Mouse (Mus musculus): ENCODE measurements around the gene Rassf5.

The Rassf5 gene

DNA sequence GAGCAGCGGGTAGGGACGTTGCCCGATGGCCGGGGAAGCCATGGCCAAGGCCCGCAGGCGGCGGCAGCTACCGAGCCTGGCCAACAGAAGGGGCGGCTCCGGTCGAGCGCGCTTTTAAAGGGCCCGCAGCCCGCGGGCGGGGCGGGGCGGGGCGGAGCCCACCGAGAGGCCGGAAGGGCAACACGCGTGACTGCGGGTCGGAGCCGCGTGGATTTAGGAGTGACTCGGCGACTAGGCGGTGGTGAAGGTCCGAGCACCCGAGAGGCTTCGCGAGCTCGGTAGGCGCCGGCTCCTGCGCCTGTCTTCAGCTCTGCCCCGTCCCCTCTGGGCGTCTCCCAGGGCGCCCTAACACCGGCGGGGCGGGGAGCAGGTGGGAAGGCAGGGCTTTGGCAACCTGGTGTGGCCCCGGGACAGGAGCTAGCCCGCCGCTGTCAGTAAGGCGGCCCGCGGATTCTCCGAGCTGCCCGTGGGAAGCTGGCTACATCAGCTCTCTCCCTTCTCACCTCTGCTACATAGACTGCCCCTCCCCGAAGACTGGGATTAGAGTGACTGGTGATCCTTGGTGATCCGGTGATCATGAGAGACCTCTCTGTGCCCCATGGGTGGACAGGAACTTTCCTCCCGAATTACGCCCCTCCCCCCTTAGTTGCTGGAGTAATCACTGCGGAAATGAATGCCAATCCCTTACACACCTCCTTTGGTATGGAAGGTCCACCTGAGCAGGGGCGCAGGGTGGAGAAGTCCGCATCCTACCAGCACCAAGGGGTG is at the start of gene Rassf5:
Rassf5 (minus strand) TSS at position 170 of the 768 bp plus-strand sequence.
- in situ Hi-C loops (cut with MboI, MseI): no loop called here

- in situ Hi-C loops (cut with MboI, MseI): loop anchor here (5.0 kb wide), 1 partner anchor 263 kb away; no protein-coding TSS in a partner anchor
Measured at GRCm38 (mm10) chr1:131293922-131294250, 48.8 kb upstream of the Rassf5 start.

GRCm38 (mm10) chr1:131293221-131293921 is 48.3 kb upstream of the Rassf5 start:
- in situ Hi-C loops (cut with MboI, MseI): loop anchor here (5.0 kb wide), 1 partner anchor 264 kb away; no protein-coding TSS in a partner anchor

GRCm38 (mm10) chr1:131290648-131291047 is 45.6 kb upstream of the Rassf5 start:
- in situ Hi-C loops (cut with MboI, MseI): loop anchor here (5.0 kb wide), 1 partner anchor 267 kb away; no protein-coding TSS in a partner anchor

DNA sequence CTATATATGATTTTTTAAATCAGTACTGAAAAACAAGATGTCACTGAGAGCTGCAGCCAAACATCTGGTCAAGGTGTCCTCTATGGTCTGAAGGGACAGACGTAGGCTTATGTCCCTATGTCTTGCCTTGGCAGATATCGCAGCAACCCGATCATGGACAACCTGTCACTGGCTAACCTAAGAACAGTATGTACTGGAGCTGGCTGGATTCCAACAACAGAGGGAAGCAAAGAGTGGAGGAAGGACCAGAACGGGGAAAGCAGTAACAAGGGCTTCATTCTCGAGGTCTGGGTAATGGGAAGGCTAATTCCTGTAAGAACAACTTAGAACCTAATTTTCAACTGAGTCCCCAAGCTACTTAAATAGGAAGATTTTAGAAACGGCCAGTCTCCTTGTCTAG is 43.9 kb upstream of the Rassf5 start:
- in situ Hi-C loops (cut with MboI, MseI): no loop called here

GRCm38 (mm10) chr1:131287267-131287666 is 42.2 kb upstream of the Rassf5 start:
- in situ Hi-C loops (cut with MboI, MseI): no loop called here

DNA sequence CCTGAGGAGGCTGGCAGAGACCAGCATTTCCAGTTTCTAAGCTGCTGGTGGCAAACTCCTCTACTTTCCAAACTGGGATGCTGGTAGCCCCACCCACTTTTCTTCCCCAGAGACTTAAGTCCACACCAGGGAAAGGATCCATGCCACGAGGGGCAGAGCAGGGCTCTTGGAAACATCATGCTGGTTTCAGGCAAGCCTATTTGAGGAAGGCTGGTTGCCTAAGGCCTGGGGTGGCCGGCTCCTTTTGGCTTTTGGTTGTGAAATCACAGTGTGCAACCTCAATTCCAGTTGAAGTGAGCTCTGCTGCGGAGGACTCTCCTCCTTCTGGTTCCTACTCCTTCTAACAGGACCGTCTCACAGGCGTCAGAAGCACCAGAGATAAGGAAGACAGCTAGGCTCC is 41.7 kb upstream of the Rassf5 start:
- in situ Hi-C loops (cut with MboI, MseI): no loop called here

GRCm38 (mm10) chr1:131284616-131285015 is 39.6 kb upstream of the Rassf5 start:
- in situ Hi-C loops (cut with MboI, MseI): no loop called here

- in situ Hi-C loops (cut with MboI, MseI): no loop called here
Measured at GRCm38 (mm10) chr1:131284167-131284566, 39.1 kb upstream of the Rassf5 start.

GRCm38 (mm10) chr1:131281731-131282130 is 36.7 kb upstream of the Rassf5 start:
- in situ Hi-C loops (cut with MboI, MseI): no loop called here

- in situ Hi-C loops (cut with MboI, MseI): no loop called here
Measured at GRCm38 (mm10) chr1:131280280-131280679, 35.2 kb upstream of the Rassf5 start.

DNA sequence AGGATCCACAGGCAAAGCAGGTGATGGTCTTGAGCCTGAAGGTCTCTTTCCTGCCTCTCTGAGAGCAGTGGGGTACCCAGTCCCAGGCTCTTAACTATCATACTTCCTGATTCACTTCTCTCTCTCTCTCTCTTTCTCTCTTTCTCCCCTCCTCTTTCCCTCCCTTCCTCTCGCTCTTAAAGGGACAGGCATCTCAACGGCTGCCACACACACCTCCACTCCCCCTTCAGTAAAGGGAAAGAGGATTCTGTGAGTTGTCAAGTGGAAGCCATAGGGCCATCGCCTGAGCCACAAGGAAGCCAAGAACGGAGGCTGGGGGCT is 34.4 kb upstream of the Rassf5 start, which contains the start of gene Ikbke:
Ikbke (minus strand) TSS at position 151 of the 321 bp plus-strand sequence.
- in situ Hi-C loops (cut with MboI, MseI): no loop called here

DNA sequence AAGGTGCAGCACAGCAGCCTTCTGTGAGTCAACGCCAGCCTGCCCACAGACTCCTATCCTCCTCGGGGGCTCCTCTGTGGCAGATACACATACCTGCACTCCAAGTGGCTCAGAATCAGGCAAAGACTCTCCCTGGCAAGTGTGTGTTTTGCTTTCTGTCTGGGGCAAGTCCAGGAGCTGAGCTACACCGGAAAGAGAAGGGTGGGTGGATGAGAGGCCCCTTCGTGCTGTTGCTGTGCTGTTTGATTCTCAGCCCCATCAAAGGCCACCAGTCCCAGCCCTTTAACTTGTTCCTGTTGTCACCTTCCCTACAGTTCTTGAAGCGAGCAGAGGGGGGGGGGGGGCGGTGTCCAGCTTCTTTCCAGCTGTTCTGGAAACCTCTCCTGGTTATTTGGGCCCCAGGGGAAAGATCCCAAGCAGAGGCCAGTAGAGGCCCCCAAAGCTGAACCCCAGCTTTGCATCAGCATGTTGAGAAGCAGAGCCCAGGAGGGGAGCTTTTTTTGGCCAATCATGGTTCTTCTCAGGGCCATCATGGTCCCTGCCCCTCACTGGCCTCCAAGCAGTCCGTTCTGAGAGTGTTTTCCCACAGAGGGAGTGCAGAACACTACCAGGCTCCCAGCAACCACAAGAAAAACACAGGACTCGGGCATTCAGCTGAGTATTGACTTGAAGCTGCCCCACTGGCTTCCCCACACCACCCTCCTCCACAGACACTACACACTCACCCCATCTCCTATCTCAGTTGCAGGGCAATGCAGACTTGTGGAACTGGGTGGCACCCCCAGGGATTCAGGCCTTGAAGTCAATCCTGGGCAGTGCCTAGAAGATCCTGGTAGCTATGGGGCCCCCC is 33.8 kb upstream of the Rassf5 start:
- in situ Hi-C loops (cut with MboI, MseI): no loop called here

DNA sequence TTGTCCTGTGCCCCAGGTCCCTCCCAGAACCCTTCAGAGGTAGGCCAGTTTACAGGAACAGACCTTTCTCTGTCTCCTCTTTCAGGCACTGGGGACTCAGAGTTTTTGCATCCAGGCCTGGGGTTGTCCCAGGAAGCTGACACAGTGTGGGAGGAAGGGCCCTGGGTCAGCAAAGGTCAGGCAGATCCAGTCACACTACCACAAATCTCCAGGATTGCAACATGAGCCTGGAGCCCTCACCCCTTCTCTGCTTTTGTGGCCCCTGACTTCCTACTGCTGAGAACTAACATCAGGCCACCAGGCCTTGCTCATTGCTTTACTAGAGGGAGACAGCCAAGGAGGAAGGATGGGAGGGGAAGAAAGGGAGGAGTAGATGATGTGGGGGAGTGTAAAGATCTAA is 31.8 kb upstream of the Rassf5 start:
- in situ Hi-C loops (cut with MboI, MseI): no loop called here

DNA sequence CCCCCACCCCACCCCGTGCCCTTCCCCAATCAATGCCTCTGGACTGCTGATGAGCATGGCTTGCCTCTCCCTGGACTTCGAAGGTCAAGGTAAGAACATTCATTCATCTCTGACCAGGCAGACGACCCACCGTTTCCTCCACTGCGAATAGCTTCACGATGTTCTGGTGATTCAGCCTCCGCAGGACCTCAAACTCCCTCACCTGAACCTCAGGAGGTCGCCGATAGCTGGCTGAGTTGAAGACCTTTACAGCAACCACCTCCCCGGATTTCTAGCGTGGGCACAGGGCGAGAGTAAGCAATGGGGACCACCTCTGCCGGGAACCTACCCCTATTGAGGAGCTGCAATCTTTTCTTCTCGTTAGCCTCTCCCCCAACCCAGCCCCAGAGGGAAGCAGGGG is 30.5 kb upstream of the Rassf5 start:
- in situ Hi-C loops (cut with MboI, MseI): no loop called here

DNA sequence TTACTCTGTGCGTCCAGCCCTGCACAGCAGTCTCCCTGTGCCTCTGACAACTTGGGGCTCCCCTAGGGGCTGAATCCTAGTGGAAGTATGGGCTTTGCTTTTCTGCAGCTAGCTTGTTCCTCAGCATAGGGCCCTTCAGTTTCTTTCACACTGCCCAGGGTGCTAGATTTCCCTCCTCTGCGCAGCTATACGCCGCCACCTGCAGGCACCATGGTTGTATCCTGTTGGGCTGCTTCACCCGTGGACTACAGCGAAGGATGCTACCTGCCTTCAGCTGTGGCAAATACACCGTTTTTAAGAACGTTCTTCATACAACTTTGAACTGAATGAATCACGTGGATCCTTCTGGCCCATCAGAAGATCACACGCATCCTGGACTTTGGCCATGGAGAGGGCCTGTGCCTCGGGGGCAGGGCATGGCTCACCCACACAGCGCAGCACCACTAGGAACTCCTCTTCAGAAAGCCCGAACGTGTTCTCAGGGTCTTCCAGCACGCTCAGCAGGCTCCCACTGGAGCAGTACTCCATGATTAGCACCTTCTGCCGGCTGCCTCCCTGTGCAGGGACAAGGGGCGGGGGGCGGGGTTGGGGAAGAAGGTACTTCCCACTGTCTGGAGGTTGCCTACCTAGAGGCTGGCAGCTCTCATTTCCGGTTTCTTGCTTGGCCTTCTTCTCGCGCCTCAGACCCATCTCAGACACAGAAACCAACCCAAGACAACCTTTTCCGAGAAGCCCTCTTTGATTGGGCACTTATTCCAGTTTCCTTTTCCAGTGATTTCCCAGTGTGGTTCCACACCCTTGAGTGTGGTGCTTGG is 29.9 kb upstream of the Rassf5 start:
- in situ Hi-C loops (cut with MboI, MseI): no loop called here

DNA sequence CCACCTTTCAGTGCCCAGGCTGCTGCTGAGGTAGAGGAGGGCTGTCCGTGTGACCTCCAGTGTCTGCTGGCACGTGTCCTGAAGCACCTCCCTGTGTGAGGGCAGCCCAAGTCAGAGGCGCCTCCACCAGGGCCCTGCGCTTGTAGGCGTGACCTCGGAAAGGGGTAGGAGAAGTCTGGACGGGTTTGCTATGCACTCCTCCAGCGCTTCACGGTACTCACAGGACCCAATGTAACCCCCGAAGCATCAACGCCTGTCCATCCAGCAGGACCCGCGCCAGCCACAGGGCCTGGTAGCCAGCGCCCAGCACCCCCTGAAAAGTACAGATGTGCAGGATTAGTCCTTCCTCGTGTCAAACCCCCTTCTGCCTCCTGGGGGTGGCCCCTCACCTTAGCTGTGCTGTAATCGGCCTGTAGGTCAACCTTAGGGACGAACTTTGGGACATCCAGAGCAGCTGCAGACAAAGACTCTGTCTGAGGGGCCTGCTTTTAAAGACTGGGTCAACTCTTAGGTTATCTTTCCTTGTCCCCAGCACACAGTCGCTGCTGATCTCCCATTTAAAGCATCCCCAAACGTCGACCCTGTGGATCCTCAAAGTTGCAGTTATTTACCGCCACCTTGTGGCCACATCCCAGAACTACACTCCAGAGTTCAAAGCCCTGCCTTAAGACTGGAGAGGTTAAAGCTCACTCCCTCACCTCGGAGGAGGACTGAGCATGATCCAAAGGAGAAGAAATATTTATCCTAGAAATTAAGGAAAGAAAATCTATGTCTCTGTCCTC is 24.9 kb upstream of the Rassf5 start:
- in situ Hi-C loops (cut with MboI, MseI): no loop called here

DNA sequence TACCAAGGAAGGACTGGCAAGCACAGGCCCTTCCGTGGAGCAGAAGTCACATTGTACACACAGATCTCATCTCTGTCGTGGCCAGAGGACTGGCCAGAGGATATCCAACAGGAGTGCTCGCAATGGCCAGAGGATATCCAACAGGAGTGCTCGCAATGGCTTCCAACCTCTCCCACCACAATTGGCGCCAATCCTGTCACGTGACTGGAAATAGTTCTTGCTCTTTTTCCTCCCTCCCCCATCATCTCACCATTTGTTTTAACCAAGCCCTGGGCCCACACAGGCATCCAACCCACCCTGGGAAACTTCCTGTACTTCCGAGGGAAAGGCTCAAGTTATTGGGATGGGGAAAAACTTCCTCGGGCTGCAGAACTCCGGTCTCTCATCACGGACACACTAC is 23.7 kb upstream of the Rassf5 start:
- in situ Hi-C loops (cut with MboI, MseI): no loop called here

GRCm38 (mm10) chr1:131263905-131264304 is 18.8 kb upstream of the Rassf5 start:
- in situ Hi-C loops (cut with MboI, MseI): loop anchor here (5.0 kb wide), 1 partner anchor 82 kb away; no protein-coding TSS in a partner anchor

GRCm38 (mm10) chr1:131260309-131260656 is 15.2 kb upstream of the Rassf5 start:
- in situ Hi-C loops (cut with MboI, MseI): loop anchor here (5.0 kb wide), 1 partner anchor 78 kb away; no protein-coding TSS in a partner anchor

Data from T-helper 1 cell (primary cell).